Mouse (Mus musculus): Measurements from ENCODE around the gene Spsb1. TPM values are rescaled to one million over a fixed set of nuclear protein-coding genes. Genes with fewer than 3 reads are reported as not detected.

Gene Spsb1
- total and polyA plus RNA-seq, 3 experiments: 0.04 to 0.19 (median 0.07) TPM

GRCm38 (mm10) chr4:149988301-149988700 is 33.5 kb upstream of the Spsb1 start:
- Histone ChIP-seq H3K4me1 (ENCODE audit: control insufficient read depth in 1 of 2, insufficient read depth in 2 of 2) (peaks cover 20 to 64% of the 10 kb centered on the region in 2 experiments), H3K4me3 (replicated peaks in 1 of 3; ENCODE audit: low read depth in 2 of 3, low read length in 2 of 3, poor library complexity in 1 of 3) (no peak overlapping the region), H3K79me2 (replicated peaks; ENCODE audit: control insufficient read depth, extremely low read depth, insufficient read depth, poor library complexity, severe bottlenecking) (no peaks in the 10 kb centered on the region; the same call in 1 of the 2 replicates), H3K9me3 (replicated peaks; ENCODE audit: low read length) (no peaks in the 10 kb centered on the region), H3K4me2 (ENCODE audit: insufficient read depth, low read depth, poor library complexity, severe bottlenecking) (peak overlapping the region; percentile 74), H3K9ac (ENCODE audit: insufficient read depth, low read depth) (0 out of 2 replicates have a peak overlapping the region, but pooled peaks have one; percentile 39), H3K27me3 (replicated peaks) (no peaks in the 10 kb centered on the region), H3K36me3 (replicated peaks in 1 of 2; ENCODE audit: control insufficient read depth in 1 of 2, insufficient read depth in 1 of 2, low read length in 1 of 2) (peaks cover 38 to 69% of the 10 kb centered on the region in 2 experiments), H3K27ac (ENCODE audit: insufficient read depth, low read depth) (no peak overlapping the region)
- TF ChIP-seq ELF1 (IDR thresholded peaks at IDR 0.05; ENCODE audit: low read depth, low read length) (peak; percentile 26; the same call in 1 of the 2 replicates), MAFK (IDR thresholded peaks at IDR 0.05; ENCODE audit: insufficient replicate concordance, low read length) (peak; percentile 12; the same call in 1 of the 2 replicates), CHD1 (IDR thresholded peaks at IDR 0.05; ENCODE audit: low read depth, low read length) (no peak), NRF1 (IDR thresholded peaks at IDR 0.05; ENCODE audit: low read depth, low read length) (no peak), CHD2 (IDR thresholded peaks at IDR 0.05; ENCODE audit: low read length) (0 out of 2 replicates have a peak, but pooled peaks have one; percentile 21), NELFE (IDR thresholded peaks at IDR 0.05; ENCODE audit: low read depth, low read length) (no peak), MEF2A (IDR thresholded peaks at IDR 0.05; ENCODE audit: borderline replicate concordance, low read depth, low read length) (peak; percentile 45; the same call in 1 of the 2 replicates), ZNF384 (IDR thresholded peaks at IDR 0.05; ENCODE audit: low read depth, low read length) (no peak)
- DNase-seq (ENCODE audit: extremely low read depth): no peak
- in situ Hi-C loops (cut with MboI; ENCODE audit: low pct_ligation_motif_present, low pct_unique_long_range_greater_than_20kb, low sequenced_read_pairs): no loop called here
- dilution Hi-C loops (cut with MboI; ENCODE audit: extremely low pct_ligation_motif_present, extremely low pct_unique_long_range_greater_than_20kb, low sequenced_read_pairs): no loop called here

- H3K4me2 ChIP-seq (ENCODE audit: insufficient read depth, low read depth, poor library complexity, severe bottlenecking): no peak overlapping the region
- dilution Hi-C loops (cut with MboI; ENCODE audit: extremely low pct_ligation_motif_present, extremely low pct_unique_long_range_greater_than_20kb, low sequenced_read_pairs) (no loop called here), in situ Hi-C loops (cut with MboI; ENCODE audit: low pct_ligation_motif_present, low pct_unique_long_range_greater_than_20kb, low sequenced_read_pairs) (no loop called here)
- H3K27ac ChIP-seq (ENCODE audit: insufficient read depth, low read depth): no peak overlapping the region
- no peaks in the 10 kb centered on the region for H3K9me3 ChIP-seq (replicated peaks; ENCODE audit: low read length)
- TF ChIP-seq NELFE (IDR thresholded peaks at IDR 0.05; ENCODE audit: low read depth, low read length) (no peak), ETS1 (conservative IDR thresholded peaks at IDR 0.05; ENCODE audit: low read depth, low read length) (no peak), TBP (conservative IDR thresholded peaks at IDR 0.05; ENCODE audit: low read depth, low read length) (no peak), CHD2 (IDR thresholded peaks at IDR 0.05; ENCODE audit: low read length) (no peak), POLR2AphosphoS2 (IDR thresholded peaks at IDR 0.05; ENCODE audit: low read depth, low read length) (no peak), PAX5 (IDR thresholded peaks at IDR 0.05; ENCODE audit: low read length) (no peak), MAFK (IDR thresholded peaks at IDR 0.05; ENCODE audit: insufficient replicate concordance, low read length) (no peak), MXI1 (IDR thresholded peaks at IDR 0.05; ENCODE audit: low read depth, low read length) (no peak), MEF2A (IDR thresholded peaks at IDR 0.05; ENCODE audit: borderline replicate concordance, low read depth, low read length) (no peak), E2F4 (IDR thresholded peaks at IDR 0.05; ENCODE audit: insufficient replicate concordance, low read depth, low read length) (no peak), CTCF (conservative IDR thresholded peaks at IDR 0.05 in 1 of 2, IDR thresholded peaks at IDR 0.05 in 1 of 2; ENCODE audit: low read depth in 2 of 2, low read length in 2 of 2) (no peak), ZNF384 (IDR thresholded peaks at IDR 0.05; ENCODE audit: low read depth, low read length) (no peak)
- DNase-seq (ENCODE audit: extremely low read depth): no peak
- peaks cover 20 to 49% of the 10 kb centered on the region in 2 experiments for H3K4me1 ChIP-seq (ENCODE audit: control insufficient read depth in 1 of 2, insufficient read depth in 2 of 2)
- H3K9ac ChIP-seq (ENCODE audit: insufficient read depth, low read depth): no peak overlapping the region
- no peaks in the 10 kb centered on the region; the same call in 1 of the 2 replicates for H3K79me2 ChIP-seq (replicated peaks; ENCODE audit: control insufficient read depth, extremely low read depth, insufficient read depth, poor library complexity, severe bottlenecking)
- H3K4me3 ChIP-seq (replicated peaks in 1 of 3; ENCODE audit: low read depth in 2 of 3, low read length in 2 of 3, poor library complexity in 1 of 3): no peak overlapping the region
- H3K27me3 ChIP-seq (replicated peaks): no peaks in the 10 kb centered on the region
- peaks cover 48 to 69% of the 10 kb centered on the region in 2 experiments for H3K36me3 ChIP-seq (replicated peaks in 1 of 2; ENCODE audit: control insufficient read depth in 1 of 2, insufficient read depth in 1 of 2, low read length in 1 of 2)
Observed at GRCm38 (mm10) chr4:149986671-149987417, 32.0 kb upstream of the Spsb1 start.
